Mouse (Mus musculus) ovary, postnatal 10 days (tissue): Measurements from ENCODE around the gene Vmn1r220.
"Not testable (repeated sequence)": the region's sequence is repeated elsewhere in the genome, so short reads cannot be mapped to it uniquely, and the experiment has no call there.

ENCODE experiments used
- DNase-seq: peaks from one replicate; pipeline ENCODE4 v3.0.0; 2022; ENCODE audit warnings: low spot score

Vmn1r220 gene

DNA sequence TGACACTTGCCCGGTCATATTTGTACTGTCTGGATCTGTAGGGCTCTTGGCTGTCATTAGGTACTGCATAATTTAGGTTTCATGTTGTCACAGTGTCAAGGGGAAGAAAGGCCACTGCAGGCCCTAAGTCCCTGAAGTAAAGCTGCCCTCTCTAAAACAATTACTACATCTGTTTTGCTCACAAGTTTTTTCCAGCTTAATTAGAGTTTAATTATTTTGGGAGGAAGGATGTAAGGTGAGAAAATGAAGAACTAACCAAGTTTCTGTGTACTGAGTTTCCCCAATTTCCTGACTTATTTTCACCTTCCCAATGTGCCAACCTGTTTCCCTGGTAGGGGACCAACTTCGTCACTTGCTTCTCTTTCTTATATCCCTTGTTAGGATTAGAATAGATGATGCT lies at the start of gene Vmn1r220:
Vmn1r220 (minus strand) TSS at position 101 of the 400 bp plus-strand sequence.
- DNase-seq: no peak

DNA sequence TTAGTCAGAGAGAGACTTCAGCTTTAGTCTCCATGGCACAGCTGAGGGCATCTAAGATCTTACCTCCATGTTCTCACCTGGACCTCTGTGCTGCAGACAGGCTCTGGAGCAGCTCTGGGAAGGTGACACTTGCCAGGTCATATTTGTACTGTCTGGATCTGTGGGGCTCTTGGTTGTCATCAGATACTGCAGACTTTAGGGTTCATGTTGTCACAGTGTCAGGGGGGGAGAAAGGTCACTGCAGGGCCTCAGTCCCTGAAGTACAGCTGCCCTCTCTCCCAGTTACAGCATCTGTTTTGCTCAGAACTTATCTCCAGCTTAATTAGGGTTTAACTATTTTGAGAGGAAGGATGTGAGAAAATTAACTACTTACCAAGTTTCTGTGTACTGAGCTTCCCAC lies 48.1 kb upstream of the Vmn1r220 start, which contains the start of gene Vmn1r222:
Vmn1r222 (minus strand) TSS at position 101 of the 400 bp plus-strand sequence.
- DNase-seq: not testable (repeated sequence)

DNA sequence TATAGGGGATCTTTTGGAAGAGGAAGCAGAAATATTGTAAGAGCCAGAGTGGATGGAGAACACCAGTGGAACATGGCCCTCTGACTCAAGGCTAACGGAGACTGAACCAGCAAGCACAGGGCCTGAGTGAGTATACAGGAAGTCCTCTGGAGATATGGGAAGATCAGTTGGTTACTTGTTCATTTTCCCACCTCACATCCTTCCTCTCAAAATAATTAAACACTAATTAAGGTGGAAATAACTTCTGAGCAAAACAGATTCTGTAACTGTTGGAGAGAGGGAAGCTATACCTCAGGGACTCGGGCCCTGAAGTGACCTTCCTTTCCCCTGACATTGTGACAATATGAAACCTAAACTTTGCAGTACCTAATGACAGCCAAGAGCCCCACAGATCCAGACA lies 26.1 kb upstream of the Vmn1r220 start, which contains the start of gene Vmn1r221:
Vmn1r221 (plus strand) TSS at position 301 of the 400 bp plus-strand sequence.
- not testable (repeated sequence) for DNase-seq

DNA sequence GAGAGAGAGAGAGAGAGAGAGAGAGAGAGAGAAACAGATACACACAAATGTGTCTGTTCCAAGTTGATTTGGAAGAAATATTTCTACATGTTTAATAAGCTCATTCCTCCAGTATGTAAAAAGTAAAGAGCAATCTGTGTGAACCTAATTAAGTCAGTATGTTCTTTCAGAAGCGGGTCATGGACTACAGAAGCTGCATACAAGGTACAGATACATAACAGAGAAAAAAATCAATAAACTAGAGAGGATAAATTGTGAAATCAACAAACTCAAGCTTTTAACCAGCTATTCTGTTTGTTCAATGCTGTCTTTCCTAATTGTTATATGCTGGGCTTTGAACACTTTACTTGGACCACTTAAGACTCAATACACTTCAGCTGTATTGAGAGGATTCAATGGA lies 16.1 kb upstream of the Vmn1r220 start:
- not testable (repeated sequence) for DNase-seq

DNA sequence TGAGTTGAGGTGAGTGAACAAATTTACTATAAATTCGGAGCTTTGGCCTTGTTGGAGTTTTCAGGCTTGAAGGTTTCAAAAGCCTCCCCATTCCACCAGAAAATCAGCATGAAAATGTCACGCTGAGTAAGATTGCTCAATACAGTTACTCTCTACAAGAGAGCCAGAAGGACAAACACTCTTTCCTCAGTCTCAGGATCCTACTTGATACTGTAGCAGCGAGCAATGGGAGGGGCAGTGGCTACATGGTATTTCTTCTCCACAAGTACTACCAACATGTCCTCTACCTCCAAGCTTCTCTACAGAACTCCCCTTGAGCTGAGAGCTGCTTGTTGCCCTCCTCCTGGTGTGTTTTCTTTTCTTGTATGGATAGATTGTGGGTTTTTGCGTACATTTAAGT lies 21.3 kb downstream of the Vmn1r220 start:
- not testable (repeated sequence) for DNase-seq

DNA sequence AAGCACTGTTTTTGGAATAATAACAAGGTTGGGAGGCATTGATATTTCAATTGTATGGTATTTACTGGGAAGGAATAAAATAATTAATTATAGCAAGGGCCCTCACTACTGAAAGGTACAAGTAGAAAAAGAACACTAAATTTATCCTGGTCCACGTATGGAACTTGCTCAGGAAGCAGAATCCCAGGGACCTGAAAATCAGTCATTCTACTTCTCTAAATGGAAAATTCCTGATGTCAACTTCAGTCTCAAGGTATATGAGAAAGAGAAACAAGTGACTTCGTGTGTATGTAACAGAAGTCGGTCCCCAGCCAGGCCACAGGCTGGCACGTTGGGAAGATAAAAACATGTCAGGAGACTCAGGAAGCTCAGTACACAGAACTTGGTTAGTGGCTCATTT lies 28.8 kb downstream of the Vmn1r220 start, which contains the start of gene Vmn1r219:
Vmn1r219 (plus strand) TSS at position 301 of the 400 bp plus-strand sequence.
- DNase-seq: no peak

DNA sequence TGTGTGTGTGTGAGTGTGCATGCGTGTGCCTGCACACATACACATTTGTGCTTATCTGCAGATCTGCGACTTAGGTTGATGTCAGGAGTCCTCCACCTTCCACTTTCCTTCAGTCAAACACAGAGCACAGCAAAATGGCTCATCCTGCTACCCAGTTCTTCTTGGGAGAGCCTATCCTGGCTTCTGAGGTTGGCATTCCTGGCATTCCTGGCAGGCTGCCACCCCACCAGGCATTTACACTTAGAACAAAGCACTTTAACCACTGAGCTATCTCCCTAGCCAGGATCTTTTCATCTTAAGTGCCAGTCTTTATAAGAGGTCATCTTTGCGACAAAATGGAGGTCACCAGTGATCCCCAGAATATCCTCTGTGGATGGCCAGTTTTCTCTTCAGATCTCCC lies 29.9 kb downstream of the Vmn1r220 start:
- DNase-seq: no peak

DNA sequence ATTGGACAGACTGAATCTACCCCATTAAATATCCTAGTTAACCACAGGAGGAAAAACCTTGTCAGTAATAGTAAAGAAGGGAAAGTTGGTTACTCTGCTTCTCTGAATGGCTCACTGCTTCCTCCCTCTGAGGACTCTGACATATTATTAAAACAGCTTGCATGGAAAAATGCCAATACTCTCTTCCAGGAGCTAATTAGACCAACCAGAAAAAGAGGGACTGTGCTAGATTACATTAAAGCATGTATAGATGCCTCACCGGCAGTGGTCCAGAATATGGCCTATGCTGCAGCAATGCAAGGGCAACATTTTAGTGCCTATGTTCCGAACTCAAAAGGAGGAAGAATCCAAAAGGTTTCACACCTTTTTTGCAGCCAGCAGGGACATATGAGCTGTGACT lies 48.9 kb downstream of the Vmn1r220 start:
- DNase-seq: no peak

DNA sequence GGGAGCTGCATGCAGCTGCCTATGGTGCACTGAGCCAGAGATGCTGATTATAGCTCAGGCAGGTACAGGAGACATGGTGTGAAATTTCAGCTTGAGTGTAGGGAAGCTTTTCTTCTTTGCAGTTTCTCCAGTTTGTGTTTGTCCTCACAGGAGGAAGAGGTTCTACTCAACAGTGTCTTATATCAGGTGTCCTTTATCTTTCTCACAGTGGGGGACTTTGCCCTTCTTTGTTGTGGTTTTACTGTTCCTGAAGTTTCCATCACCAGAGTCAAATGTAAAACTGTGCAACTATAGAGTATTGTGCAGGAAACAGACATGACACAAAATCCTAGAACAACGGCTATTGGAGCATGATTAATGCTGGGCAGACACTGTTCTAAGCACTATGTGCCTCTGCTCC lies 54.3 kb downstream of the Vmn1r220 start:
- DNase-seq: no peak

DNA sequence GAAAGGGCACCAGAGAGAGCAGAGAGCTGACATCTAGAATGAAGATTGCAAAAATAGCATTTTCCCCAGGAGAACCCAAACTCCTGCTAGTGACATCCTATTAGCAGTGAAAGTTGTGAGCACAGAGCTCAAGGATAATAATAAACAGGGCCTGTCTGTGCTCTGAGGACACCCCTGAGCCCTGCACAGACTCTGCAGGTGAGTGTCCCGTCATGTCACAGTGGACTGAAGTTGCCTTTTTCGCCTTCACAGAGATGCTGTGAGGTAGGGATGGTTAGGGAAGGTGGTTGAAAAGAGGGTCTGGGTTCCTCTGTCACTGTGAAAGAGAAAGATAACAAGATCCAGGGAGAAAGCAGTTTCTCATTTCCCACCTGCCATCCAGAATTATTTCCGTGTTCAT lies 54.7 kb downstream of the Vmn1r220 start, which contains the start of gene Vmn1r218:
Vmn1r218 (plus strand) TSS at position 57 of the 400 bp plus-strand sequence.
- DNase-seq: no peak
